Mouse (Mus musculus) limb, embryonic 11.5 days (tissue): ENCODE measurements around the gene Egln1. TPM values are rescaled to one million over a fixed set of nuclear protein-coding genes. Genes with fewer than 3 reads are reported as not detected.

Source experiments
- ATAC-seq: fragments of 200-750 bp; cut with Nextera tagmentation; 2 replicates; pipeline ENCODE4 v1.8.0; 2017; ENCODE audit warnings: low read depth; ENCODE audit not compliant: insufficient number of reproducible peaks, low FRiP score, low TSS enrichment
- DNase-seq: peaks from one replicate; pipeline ENCODE4 v3.0.0-alpha.2; 2015; ENCODE audit warnings: low spot score
- H3K27ac ChIP-seq: fragments of 300-500 bp; sonication (generic); replicated peaks from 2 replicates; pipeline ENCODE4 v1.5.1; 2014; ENCODE audit warnings: low read depth, mild to moderate bottlenecking, low read length
- H3K27me3 ChIP-seq: fragments of 300-500 bp; sonication (generic); 2 replicates; pipeline ENCODE4 v1.6.1; 2014; ENCODE audit warnings: mild to moderate bottlenecking, low read length, mixed read lengths; ENCODE audit not compliant: control insufficient read depth, insufficient read depth
- H3K36me3 ChIP-seq: fragments of 300-500 bp; sonication (generic); 2 replicates; pipeline ENCODE4 v1.6.1; 2014; ENCODE audit warnings: mild to moderate bottlenecking, low read length, moderate library complexity, mixed read lengths; ENCODE audit not compliant: control insufficient read depth, insufficient read depth
- H3K4me1 ChIP-seq: fragments of 300-500 bp; sonication (generic); 2 replicates; pipeline ENCODE4 v1.6.1; 2014; ENCODE audit warnings: low read length, mixed read lengths; ENCODE audit not compliant: control insufficient read depth, insufficient read depth
- H3K4me2 ChIP-seq: fragments of 300-500 bp; sonication (generic); 2 replicates; pipeline ENCODE4 v1.6.1; 2014; ENCODE audit warnings: low read depth, mild to moderate bottlenecking, moderate library complexity; ENCODE audit not compliant: severe bottlenecking
- H3K4me3 ChIP-seq: fragments of 300-500 bp; sonication (generic); 2 replicates; pipeline ENCODE4 v1.5.1; 2014; ENCODE audit warnings: low read depth, low read length
- H3K9ac ChIP-seq: fragments of 300-500 bp; sonication (generic); 2 replicates; pipeline ENCODE4 v1.6.1; 2014; ENCODE audit warnings: mild to moderate bottlenecking, low read length
- H3K9me3 ChIP-seq: fragments of 300-500 bp; sonication (generic); 2 replicates; pipeline ENCODE4 v1.6.1; 2016; ENCODE audit warnings: low read length; ENCODE audit not compliant: control insufficient read depth
- WGBS: fragments of 180-500 bp; shearing (Covaris S2); extraction: QIAGEN DNeasy Blood & Tissue Kit; methylation state at CpG from one replicate; pipeline ENCODE4 v1.1.7; 2014; 5-methylcytosine and 5-hydroxymethylcytosine counted together
- polyA plus RNA-seq: library from polyadenylated mRNA; unstranded; fragments of >200 nt; fragmentation: Nextera tagmentation; extraction: Ambion mirVana; gene quantifications from 2 replicates; pipeline ENCODE4 v1.2.1, GENCODE M21; 2014

Gene Egln1
- polyA plus RNA-seq, 1 experiment from 2014 or later = 15.1 TPM

GRCm38 (mm10) chr8:124909936-124910335 lies 39.2 kb downstream of the Egln1 start:
- WGBS = 94% methylated on average over 16 of the region's 16 CpGs
- peaks cover 25% of the 10 kb centered on the region for H3K36me3 ChIP-seq

GRCm38 (mm10) chr8:124905482-124905881 lies 43.6 kb downstream of the Egln1 start:
- DNase-seq (no peak), ATAC-seq (no peak)
- Histone ChIP-seq H3K4me1 (no peaks in the 10 kb centered on the region), H3K27ac (no peak overlapping the region), H3K36me3 (peaks cover 19% of the 10 kb centered on the region), H3K27me3 (no peaks in the 10 kb centered on the region), H3K9me3 (no peaks in the 10 kb centered on the region), H3K4me2 (no peak overlapping the region), H3K4me3 (no peak overlapping the region), H3K9ac (no peak overlapping the region)
- WGBS = 88% methylated on average over 2 of the region's 2 CpGs

More at GRCm38 (mm10) chr8:124909936-124910335, 39.2 kb downstream of the Egln1 start:
- Histone ChIP-seq H3K4me3 (no peak overlapping the region), H3K4me2 (no peak overlapping the region), H3K9ac (no peak overlapping the region), H3K4me1 (no peaks in the 10 kb centered on the region), H3K27me3 (no peaks in the 10 kb centered on the region), H3K9me3 (no peaks in the 10 kb centered on the region), H3K27ac (no peak overlapping the region)
- ATAC-seq (no peak), DNase-seq (no peak)

- H3K4me3 ChIP-seq = no peak overlapping the region
- WGBS = 95% methylated on average over 15 of the region's 15 CpGs
- H3K4me2 ChIP-seq = no peak overlapping the region
- no peak overlapping the region for H3K27ac ChIP-seq
- no peak for DNase-seq
- H3K9ac ChIP-seq = no peak overlapping the region
- peaks cover 6% of the 10 kb centered on the region; the same call in 1 of the 2 replicates for H3K4me1 ChIP-seq
- H3K27me3 ChIP-seq = no peaks in the 10 kb centered on the region
- no peak for ATAC-seq
- H3K36me3 ChIP-seq = peaks cover 21% of the 10 kb centered on the region
- H3K9me3 ChIP-seq = no peaks in the 10 kb centered on the region
These were observed 45.9 kb downstream of the Egln1 start for GRCm38 (mm10) chr8:124903198-124903597.

- H3K27ac ChIP-seq = no peak overlapping the region; the same call in 1 of the 2 replicates
- no peaks in the 10 kb centered on the region for H3K27me3 ChIP-seq
- peak overlapping the region; percentile 81 for H3K4me2 ChIP-seq
- peak overlapping the region; percentile 86 for H3K4me3 ChIP-seq
- peaks cover 11% of the 10 kb centered on the region; the same call in 1 of the 2 replicates for H3K36me3 ChIP-seq
- H3K9ac ChIP-seq = peak overlapping the region; percentile 66
- WGBS = 7% methylated on average over 31 of the region's 31 CpGs
- DNase-seq (no peak), ATAC-seq (no peak)
- H3K4me1 ChIP-seq = peaks cover 11% of the 10 kb centered on the region
- H3K9me3 ChIP-seq = no peaks in the 10 kb centered on the region
These were observed 50.7 kb downstream of the Egln1 start for GRCm38 (mm10) chr8:124898251-124898905.

- Histone ChIP-seq H3K36me3 (peaks cover 9% of the 10 kb centered on the region; the same call in 1 of the 2 replicates), H3K9ac (peak within 1 kb of the TSS; percentile 66), H3K4me1 (peaks cover 11% of the 10 kb centered on the region), H3K9me3 (no peaks in the 10 kb centered on the region), H3K4me3 (peak within 1 kb of the TSS; percentile 86), H3K4me2 (peak within 1 kb of the TSS; percentile 81), H3K27me3 (no peaks in the 10 kb centered on the region), H3K27ac (no peak within 1 kb of the TSS; the same call in 1 of the 2 replicates)
- ATAC-seq = peak; percentile 82
- DNase-seq = peak; percentile 98
- WGBS = under 1% methylated on average over 112 of the region's 114 CpGs
These were observed 51.5 kb downstream of the Egln1 start, which contains the start of the genes Exoc8 and Sprtn for GRCm38 (mm10) chr8:124897386-124898250. Exoc8 (minus strand) TSS chr8:124897705. Sprtn (plus strand) TSS chr8:124897886.

- H3K9ac ChIP-seq = peak overlapping the region; percentile 54
- 1% methylated on average over 60 of the region's 60 CpGs for WGBS
- H3K27ac ChIP-seq = no peak overlapping the region
- H3K4me1 ChIP-seq = peaks cover 11% of the 10 kb centered on the region
- no peaks in the 10 kb centered on the region for H3K27me3 ChIP-seq
- H3K4me2 ChIP-seq = peak overlapping the region; percentile 74
- no peaks in the 10 kb centered on the region for H3K9me3 ChIP-seq
- H3K4me3 ChIP-seq = peak overlapping the region; percentile 86
- DNase-seq = peak; percentile 73
- ATAC-seq = peak; percentile 48
- H3K36me3 ChIP-seq = peaks cover 7% of the 10 kb centered on the region; the same call in 1 of the 2 replicates
These were observed 52.3 kb downstream of the Egln1 start for GRCm38 (mm10) chr8:124896632-124897385.

- peak overlapping the region; percentile 86 for H3K4me3 ChIP-seq
- ATAC-seq (no peak), DNase-seq (no peak)
- H3K9me3 ChIP-seq = no peaks in the 10 kb centered on the region
- no peaks in the 10 kb centered on the region for H3K27me3 ChIP-seq
- peaks cover 11% of the 10 kb centered on the region for H3K4me1 ChIP-seq
- H3K36me3 ChIP-seq = peaks cover 6% of the 10 kb centered on the region; the same call in 1 of the 2 replicates
- WGBS = 86% methylated on average over 26 of the region's 26 CpGs
- H3K27ac ChIP-seq = no peak overlapping the region
- H3K4me2 ChIP-seq = peak overlapping the region; percentile 74
- H3K9ac ChIP-seq = no peak overlapping the region; the same call in 1 of the 2 replicates
These were observed 53.0 kb downstream of the Egln1 start for GRCm38 (mm10) chr8:124896010-124896631.
